Mouse (Mus musculus) bone marrow, adult 2 months (tissue): ENCODE data around the gene Mta3. TPM values are rescaled to one million over a fixed set of nuclear protein-coding genes. Genes with fewer than 3 reads are reported as not detected.

Experiments used
- H3K27ac ChIP-seq: fragments of 200-500 bp; 2 replicates; pipeline ENCODE4 v1.5.1; 2012; ENCODE audit warnings: low read depth, mild to moderate bottlenecking, control low read depth, inconsistent platforms, low read length; ENCODE audit not compliant: control insufficient read depth, poor library complexity, insufficient read depth
- H3K4me1 ChIP-seq: fragments of 200-500 bp; 2 replicates; pipeline ENCODE4 v1.6.1; 2011; ENCODE audit warnings: low read length; ENCODE audit not compliant: control insufficient read depth, insufficient read depth
- H3K4me3 ChIP-seq: fragments of 200-500 bp; replicated peaks from 2 replicates; pipeline ENCODE3; 2011; ENCODE audit warnings: mild to moderate bottlenecking, low read depth, low read length, control low read depth; ENCODE audit not compliant: control insufficient read depth
- CTCF ChIP-seq: fragments of 200-500 bp; IDR thresholded peaks from 2 replicates; pipeline ENCODE4 v1.5.1; 2011; ENCODE audit warnings: low read length, control low read depth; ENCODE audit not compliant: control insufficient read depth, insufficient read depth
- POLR2A ChIP-seq: fragments of 200-500 bp; IDR thresholded peaks from 2 replicates; pipeline ENCODE4 v1.6.1; 2011; ENCODE audit warnings: low read depth, mild to moderate bottlenecking, control low read depth, low read length, borderline replicate concordance; ENCODE audit not compliant: control insufficient read depth
- WGBS: fragments of 180-500 bp; shearing (Covaris S2); methylation state at CpG from one replicate; pipeline ENCODE4 v1.1.7; 2018; 5-methylcytosine and 5-hydroxymethylcytosine counted together
- polyA plus RNA-seq: library from polyadenylated mRNA; stranded (reverse); fragments of >200 nt; gene quantifications from 2 replicates; pipeline ENCODE4 v1.2.4, GENCODE M21; 2011; ENCODE audit warnings: low replicate concordance; ENCODE audit not compliant: missing spikeins, insufficient read depth, insufficient read length

Gene Mta3
- polyA plus RNA-seq, 1 experiment, result 15.8 TPM

DNA sequence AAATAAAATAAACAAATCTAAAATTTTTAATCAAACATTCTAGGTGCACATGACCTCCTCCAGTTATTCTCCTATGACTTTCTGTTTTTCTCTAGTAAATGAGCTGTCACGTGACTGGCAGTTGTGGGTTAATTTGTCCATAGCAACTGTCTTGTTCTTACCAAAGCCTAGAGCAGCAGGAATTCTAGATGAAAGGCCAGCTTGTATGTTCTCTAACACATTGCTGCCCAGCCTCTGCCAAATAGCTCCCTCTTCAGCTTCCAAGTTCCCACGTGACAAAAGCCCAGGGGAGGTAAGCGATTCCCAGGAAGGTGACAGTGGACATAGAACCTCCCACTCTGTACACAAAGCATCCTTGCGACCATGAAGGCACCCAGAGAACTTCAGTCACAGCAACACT lies 128.2 kb downstream of the Mta3 start:
- TF ChIP-seq CTCF (no peak), POLR2A (no peak)
- Histone ChIP-seq H3K4me1 (peaks cover 10% of the 10 kb centered on the region), H3K27ac (no peak overlapping the region), H3K4me3 (no peak overlapping the region)
- 72% methylated on average over 4 of the region's 4 CpGs for WGBS

DNA sequence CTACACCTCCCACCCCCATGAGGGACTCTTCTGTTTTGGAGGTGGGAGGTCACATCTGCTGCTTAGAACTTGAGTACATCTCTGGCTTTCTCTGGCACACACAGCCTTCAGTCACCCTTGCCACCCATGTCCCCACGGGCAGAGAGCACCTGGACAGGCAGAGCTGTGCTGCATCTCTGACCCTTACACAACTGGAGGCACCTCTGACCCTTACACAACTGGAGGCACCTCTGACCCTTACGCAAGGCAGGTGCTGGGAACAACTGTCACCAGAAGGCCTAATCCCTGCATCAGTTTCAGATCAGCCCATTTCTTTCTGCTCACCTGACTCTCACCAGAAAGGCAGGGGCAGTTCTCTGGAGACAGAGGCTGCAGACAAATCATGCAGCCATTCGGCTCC lies 130.1 kb downstream of the Mta3 start:
- TF ChIP-seq CTCF, result no peak
- TF ChIP-seq POLR2A, result no peak
- Histone ChIP-seq H3K4me1 (peaks cover 3% of the 10 kb centered on the region), H3K27ac (no peak overlapping the region), H3K4me3 (no peak overlapping the region)
- 71% methylated on average over 3 of the region's 3 CpGs for WGBS

DNA sequence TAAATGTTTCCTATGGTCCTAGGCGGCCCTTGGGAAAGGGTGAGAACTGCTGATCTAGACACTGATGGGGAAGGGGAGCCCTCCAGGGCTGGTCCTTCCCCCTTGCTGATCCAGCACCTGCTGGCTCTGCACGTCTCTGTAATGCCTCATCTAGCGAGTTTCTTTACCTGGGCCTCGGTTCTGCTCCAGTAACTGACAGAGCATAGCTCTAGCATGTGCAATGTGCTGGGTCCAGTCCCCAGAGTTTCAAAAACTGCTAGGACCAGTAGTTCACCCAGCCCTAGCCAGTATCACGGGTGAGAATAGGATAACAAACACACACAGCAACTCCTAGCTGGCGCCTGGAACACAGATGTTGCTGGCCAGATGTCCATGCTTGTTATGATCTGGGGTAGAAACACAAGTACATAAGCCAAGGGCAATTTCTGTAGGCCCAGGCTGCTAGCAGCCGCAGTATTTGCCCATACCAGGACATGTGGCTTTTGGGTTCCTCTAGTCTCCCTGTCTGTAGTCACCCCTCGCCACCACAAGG lies 131.8 kb downstream of the Mta3 start:
- no peak overlapping the region for H3K27ac ChIP-seq
- WGBS, result 78% methylated on average over 8 of the region's 8 CpGs
- TF ChIP-seq CTCF (no peak), POLR2A (no peak)
- no peaks in the 10 kb centered on the region; the same call in 1 of the 2 replicates for H3K4me1 ChIP-seq
- no peak overlapping the region for H3K4me3 ChIP-seq

DNA sequence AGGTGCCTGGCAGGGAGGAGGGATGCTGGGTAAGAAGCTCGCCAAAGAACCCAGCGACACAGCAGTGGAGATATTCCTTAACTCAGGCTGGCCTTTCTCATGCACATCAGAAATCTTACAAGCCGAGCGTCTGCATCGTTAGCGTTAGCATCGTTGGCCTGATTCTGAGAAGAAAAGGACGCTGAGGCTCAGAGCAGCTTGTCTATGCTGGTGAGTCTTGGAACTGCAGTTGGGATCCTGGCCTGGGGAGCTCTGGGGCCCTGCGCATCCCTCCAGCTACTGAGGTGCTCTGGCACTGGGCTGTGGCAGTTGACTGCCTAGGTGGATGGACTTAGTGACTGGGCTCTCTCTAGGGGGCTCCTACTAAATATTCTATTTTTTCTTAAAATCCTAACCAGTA lies 133.2 kb downstream of the Mta3 start:
- no peak for TF ChIP-seq CTCF
- no peak for TF ChIP-seq POLR2A
- 80% methylated on average over 9 of the region's 9 CpGs for WGBS
- Histone ChIP-seq H3K4me3 (no peak overlapping the region), H3K4me1 (no peaks in the 10 kb centered on the region), H3K27ac (no peak overlapping the region)

DNA sequence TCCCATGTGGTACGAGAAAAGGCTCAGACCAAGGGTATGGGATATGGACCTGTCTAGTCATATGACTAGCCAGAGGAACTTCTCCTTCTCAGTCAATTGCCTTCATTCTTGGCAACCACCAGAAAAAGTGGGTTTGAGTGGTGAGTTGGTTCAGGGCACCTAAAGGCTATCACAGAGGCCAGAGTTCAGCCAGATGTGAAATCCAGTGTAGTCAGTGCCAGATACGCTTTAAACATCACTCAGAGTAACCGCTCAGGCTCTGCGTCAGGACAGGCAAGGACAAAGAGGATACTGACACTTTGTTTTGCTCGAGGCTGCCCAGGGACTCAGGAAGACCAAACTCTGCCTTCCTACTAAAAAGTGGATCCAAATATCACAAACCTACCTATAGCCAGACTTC lies 135.0 kb downstream of the Mta3 start:
- 88% methylated on average over 5 of the region's 5 CpGs for WGBS
- H3K4me3 ChIP-seq, result no peak overlapping the region

DNA sequence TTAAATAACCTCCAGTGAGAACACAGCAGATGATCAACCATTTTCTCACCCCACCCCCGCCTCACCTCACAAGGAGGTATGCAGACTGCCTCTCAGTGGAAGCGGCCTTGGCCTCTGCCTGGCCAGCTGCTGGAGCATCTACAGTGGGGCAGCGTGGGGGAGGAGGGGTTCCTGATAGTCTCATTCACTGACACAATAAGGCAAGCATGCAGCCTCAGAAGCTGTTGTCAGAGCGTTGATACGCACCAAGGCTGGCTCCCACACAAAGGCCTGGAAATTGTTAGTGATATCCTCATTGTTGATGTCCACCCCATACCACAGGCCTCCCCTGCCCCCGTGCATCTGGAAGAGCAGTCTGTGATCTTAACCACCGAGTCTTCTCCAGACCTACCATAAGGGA lies 137.8 kb downstream of the Mta3 start:
- no peak overlapping the region for H3K4me3 ChIP-seq
- TF ChIP-seq POLR2A, result no peak
- no peak for TF ChIP-seq CTCF
- H3K4me1 ChIP-seq, result peaks cover 4% of the 10 kb centered on the region; the same call in 1 of the 2 replicates
- no peak overlapping the region for H3K27ac ChIP-seq
- 88% methylated on average over 7 of the region's 7 CpGs for WGBS

More for the DNA sequence above, 135.0 kb downstream of the Mta3 start:
- H3K4me1 ChIP-seq, result peaks cover 4% of the 10 kb centered on the region; the same call in 1 of the 2 replicates
- TF ChIP-seq CTCF (no peak), POLR2A (no peak)
- H3K27ac ChIP-seq, result no peak overlapping the region

DNA sequence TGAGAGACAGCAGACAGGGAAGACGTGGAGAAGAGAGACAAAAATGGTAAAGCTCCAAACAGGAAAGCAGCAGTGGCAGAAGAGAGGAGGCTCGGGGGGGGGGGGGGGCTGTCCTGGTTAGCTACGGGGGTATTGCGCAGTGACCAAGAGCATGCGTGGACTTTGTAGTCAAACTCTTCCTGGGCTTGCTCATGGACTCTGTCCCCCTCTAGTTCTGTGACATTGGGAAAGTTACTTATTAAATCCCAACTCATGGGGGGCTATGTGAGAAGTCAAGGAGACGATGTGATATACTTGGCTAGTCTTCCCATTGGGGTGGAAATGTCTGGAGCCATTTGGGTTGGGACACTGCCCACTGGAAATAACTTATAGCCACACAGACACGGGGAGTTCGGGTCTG lies 139.6 kb downstream of the Mta3 start:
- H3K27ac ChIP-seq, result peak overlapping the region; percentile 79
- 41% methylated on average over 8 of the region's 8 CpGs for WGBS

DNA sequence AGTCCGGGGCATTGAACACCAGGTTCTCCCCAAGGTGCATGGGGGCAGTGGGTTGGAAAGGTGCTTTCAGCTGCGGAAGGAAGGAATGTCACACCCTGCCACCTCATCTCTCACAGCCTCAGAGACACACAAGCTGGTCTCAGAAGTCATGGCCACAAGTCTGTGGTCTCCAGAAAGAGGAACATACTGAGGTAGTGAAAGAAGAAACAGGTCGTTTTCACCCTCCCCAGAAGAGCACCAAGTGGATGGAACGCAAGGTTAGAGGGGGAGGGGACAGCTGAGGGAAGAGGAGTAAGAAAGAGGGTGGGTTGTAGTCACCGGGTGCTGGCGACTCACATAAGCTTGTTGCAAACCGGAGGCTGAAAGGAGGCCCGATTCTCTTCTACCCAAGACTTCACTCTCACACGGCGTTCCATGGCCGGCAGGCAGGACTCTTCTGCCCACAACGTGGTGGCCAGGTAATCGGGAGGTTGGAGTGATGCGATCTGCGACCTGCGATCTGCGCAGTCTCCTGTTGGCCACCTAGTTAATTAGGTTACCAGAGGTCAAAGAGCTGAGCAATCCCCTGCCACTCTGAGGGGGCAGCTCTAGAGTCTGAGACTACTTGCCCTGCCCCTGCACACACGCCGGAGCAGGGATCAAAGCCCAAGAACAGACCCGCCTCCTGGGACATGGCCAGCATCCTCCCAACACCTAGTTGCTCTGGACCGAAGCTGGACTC lies 140.5 kb downstream of the Mta3 start:
- Histone ChIP-seq H3K4me1 (peaks cover 4% of the 10 kb centered on the region; the same call in 1 of the 2 replicates), H3K4me3 (peak overlapping the region; percentile 70), H3K27ac (peak overlapping the region; percentile 93)
- WGBS, result 11% methylated on average over 21 of the region's 21 CpGs
- TF ChIP-seq POLR2A, result peak; percentile 63
- TF ChIP-seq CTCF, result no peak

More for the DNA sequence above, 139.6 kb downstream of the Mta3 start:
- Histone ChIP-seq H3K4me1 (peaks cover 4% of the 10 kb centered on the region; the same call in 1 of the 2 replicates), H3K4me3 (no peak overlapping the region)
- TF ChIP-seq CTCF, result no peak
- TF ChIP-seq POLR2A, result no peak
